Mouse (Mus musculus): ENCODE results near the gene Vac14. TPM values are rescaled to one million over a fixed set of nuclear protein-coding genes. Genes with fewer than 3 reads are reported as not detected.

Vac14 gene
- polyA plus RNA-seq, 1 experiment from 2014 or later, result 19.6 TPM

DNA sequence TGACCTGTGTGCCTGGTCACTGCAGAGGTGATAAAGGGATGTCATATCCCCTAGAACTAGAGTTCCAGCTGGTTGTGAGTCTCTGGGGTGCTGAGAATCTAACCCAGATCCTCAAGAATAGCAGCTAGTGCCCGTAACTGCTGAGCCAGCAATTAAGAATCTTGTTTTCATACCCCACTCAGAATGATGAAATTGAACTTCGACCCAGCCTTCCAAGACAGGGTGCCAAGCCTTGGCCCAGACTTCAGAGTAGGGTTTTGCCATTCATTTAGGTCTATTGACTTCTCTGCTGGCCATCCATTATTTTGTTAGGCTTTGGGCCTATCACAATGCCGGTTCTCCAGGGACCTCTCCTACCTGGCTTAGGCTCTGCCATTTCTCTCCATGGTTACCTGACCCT lies 15.4 kb downstream of the Vac14 start:
- Histone ChIP-seq H3K4me3 (ENCODE audit: control insufficient read depth in 1 of 2, insufficient read depth in 1 of 2, low read depth in 1 of 2, low read length in 2 of 2) (no peak overlapping the region), H3K4me2 (ENCODE audit: low read length) (no peak overlapping the region), H3K27ac (replicated peaks in 1 of 2; ENCODE audit: control insufficient read depth in 1 of 2, insufficient read depth in 1 of 2, low read depth in 2 of 2, low read length in 2 of 2) (no peak overlapping the region), H3K9me3 (ENCODE audit: control insufficient read depth, low read length) (no peaks in the 10 kb centered on the region), H3K9ac (ENCODE audit: low read length) (no peak overlapping the region), H3K27me3 (ENCODE audit: control insufficient read depth, insufficient read depth, low read length) (no peaks in the 10 kb centered on the region), H3K36me3 (ENCODE audit: control insufficient read depth, insufficient read depth, low read length) (peaks cover 68% of the 10 kb centered on the region), H3K4me1 (ENCODE audit: control insufficient read depth in 2 of 2, insufficient read depth in 2 of 2, low read length in 2 of 2) (peaks cover 0 to 6% of the 10 kb centered on the region in 2 experiments; a peak in 2 of 4 replicates)
- 91% methylated on average over 3 of the region's 3 CpGs for WGBS
- ATAC-seq (ENCODE audit: insufficient number of reproducible peaks, insufficient read depth, low FRiP score, low read depth), result no peak

DNA sequence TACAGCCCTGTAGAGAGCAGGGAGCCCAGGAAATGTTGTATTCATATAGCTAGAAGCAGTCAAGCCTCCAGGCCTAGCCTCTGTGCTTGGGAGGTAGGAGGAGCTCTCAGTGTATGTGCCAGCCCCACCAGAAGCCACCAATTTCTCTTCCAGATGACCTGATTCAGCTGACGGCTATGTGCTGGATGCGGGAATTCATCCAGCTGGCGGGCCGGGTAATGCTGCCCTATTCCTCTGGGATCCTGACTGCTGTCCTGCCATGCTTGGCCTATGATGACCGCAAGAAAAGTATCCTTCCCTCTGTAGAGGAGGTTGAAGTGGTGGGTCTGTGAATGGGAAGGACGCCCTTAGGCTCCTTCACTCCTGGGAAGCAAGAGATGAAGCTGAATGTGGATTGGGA lies 17.8 kb downstream of the Vac14 start:
- Histone ChIP-seq H3K9me3 (ENCODE audit: control insufficient read depth, low read length) (no peaks in the 10 kb centered on the region), H3K4me1 (ENCODE audit: control insufficient read depth in 2 of 2, insufficient read depth in 2 of 2, low read length in 2 of 2) (no peaks in the 10 kb centered on the region), H3K4me3 (ENCODE audit: control insufficient read depth in 1 of 2, insufficient read depth in 1 of 2, low read depth in 1 of 2, low read length in 2 of 2) (no peak overlapping the region), H3K4me2 (ENCODE audit: low read length) (no peak overlapping the region), H3K36me3 (ENCODE audit: control insufficient read depth, insufficient read depth, low read length) (peaks cover 71% of the 10 kb centered on the region), H3K27ac (replicated peaks in 1 of 2; ENCODE audit: control insufficient read depth in 1 of 2, insufficient read depth in 1 of 2, low read depth in 2 of 2, low read length in 2 of 2) (no peak overlapping the region), H3K27me3 (ENCODE audit: control insufficient read depth, insufficient read depth, low read length) (no peaks in the 10 kb centered on the region), H3K9ac (ENCODE audit: low read length) (no peak overlapping the region)
- ATAC-seq (ENCODE audit: insufficient number of reproducible peaks, insufficient read depth, low FRiP score, low read depth), result no peak
- 91% methylated on average over 6 of the region's 6 CpGs for WGBS

DNA sequence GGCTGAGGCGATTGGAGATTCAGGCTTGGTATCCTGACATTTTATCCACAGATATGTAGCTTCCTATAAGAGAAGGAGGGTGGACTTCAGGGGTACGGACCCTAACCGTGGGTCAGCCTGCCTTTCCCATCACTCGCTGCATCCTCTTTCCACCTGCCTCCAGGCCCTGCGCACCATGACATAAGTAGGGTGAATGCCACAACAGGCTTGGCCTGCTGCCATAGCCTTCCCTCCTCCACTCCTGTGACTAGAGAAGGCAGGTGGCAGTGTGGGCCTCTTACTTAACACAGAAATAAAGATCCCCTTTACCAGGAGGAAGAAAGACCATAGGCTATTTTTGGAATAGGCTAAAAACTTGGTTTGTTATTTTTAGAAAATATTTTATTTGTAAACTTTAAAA lies 23.9 kb downstream of the Vac14 start:
- Histone ChIP-seq H3K9ac (ENCODE audit: low read length) (no peak overlapping the region), H3K4me2 (ENCODE audit: low read length) (no peak overlapping the region), H3K36me3 (ENCODE audit: control insufficient read depth, insufficient read depth, low read length) (peaks cover 22% of the 10 kb centered on the region), H3K9me3 (ENCODE audit: control insufficient read depth, low read length) (no peaks in the 10 kb centered on the region), H3K4me1 (ENCODE audit: control insufficient read depth in 2 of 2, insufficient read depth in 2 of 2, low read length in 2 of 2) (peaks cover 0 to 12% of the 10 kb centered on the region in 2 experiments; a peak in 3 of 4 replicates), H3K4me3 (ENCODE audit: control insufficient read depth in 1 of 2, insufficient read depth in 1 of 2, low read depth in 1 of 2, low read length in 2 of 2) (no peak overlapping the region), H3K27ac (replicated peaks in 1 of 2; ENCODE audit: control insufficient read depth in 1 of 2, insufficient read depth in 1 of 2, low read depth in 2 of 2, low read length in 2 of 2) (no peak overlapping the region), H3K27me3 (ENCODE audit: control insufficient read depth, insufficient read depth, low read length) (no peaks in the 10 kb centered on the region)
- 66% methylated on average over 5 of the region's 5 CpGs for WGBS
- no peak for ATAC-seq (ENCODE audit: insufficient number of reproducible peaks, insufficient read depth, low FRiP score, low read depth)

DNA sequence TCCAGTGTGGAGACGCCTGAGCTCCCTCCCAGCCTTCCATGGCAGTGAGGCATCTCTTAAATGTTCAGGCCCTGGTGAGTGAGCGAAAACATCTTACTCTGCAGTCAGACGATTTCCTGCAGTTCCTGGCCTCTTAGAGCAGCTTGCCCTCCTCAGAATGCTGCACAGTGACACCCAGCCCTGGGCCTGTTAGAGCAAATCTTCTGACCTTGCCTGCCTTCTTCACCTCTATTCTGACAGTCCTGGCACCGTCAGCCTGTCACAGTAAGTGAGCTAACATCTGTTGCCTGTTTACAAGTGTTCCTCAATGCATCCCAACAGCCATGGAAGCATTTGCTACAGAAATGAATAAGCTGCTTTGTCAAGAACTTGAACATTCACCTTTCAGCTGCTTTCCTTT lies 24.8 kb downstream of the Vac14 start:
- Histone ChIP-seq H3K36me3 (ENCODE audit: control insufficient read depth, insufficient read depth, low read length) (peaks cover 15% of the 10 kb centered on the region; the same call in 1 of the 2 replicates), H3K4me1 (ENCODE audit: control insufficient read depth in 2 of 2, insufficient read depth in 2 of 2, low read length in 2 of 2) (peaks cover 0 to 12% of the 10 kb centered on the region in 2 experiments; a peak in 3 of 4 replicates), H3K4me2 (ENCODE audit: low read length) (no peak overlapping the region), H3K9ac (ENCODE audit: low read length) (no peak overlapping the region), H3K4me3 (ENCODE audit: control insufficient read depth in 1 of 2, insufficient read depth in 1 of 2, low read depth in 1 of 2, low read length in 2 of 2) (no peak overlapping the region), H3K9me3 (ENCODE audit: control insufficient read depth, low read length) (no peaks in the 10 kb centered on the region), H3K27ac (replicated peaks in 1 of 2; ENCODE audit: control insufficient read depth in 1 of 2, insufficient read depth in 1 of 2, low read depth in 2 of 2, low read length in 2 of 2) (no peak overlapping the region), H3K27me3 (ENCODE audit: control insufficient read depth, insufficient read depth, low read length) (no peaks in the 10 kb centered on the region)
- 56% methylated on average over 4 of the region's 4 CpGs for WGBS
- no peak for ATAC-seq (ENCODE audit: insufficient number of reproducible peaks, insufficient read depth, low FRiP score, low read depth)

DNA sequence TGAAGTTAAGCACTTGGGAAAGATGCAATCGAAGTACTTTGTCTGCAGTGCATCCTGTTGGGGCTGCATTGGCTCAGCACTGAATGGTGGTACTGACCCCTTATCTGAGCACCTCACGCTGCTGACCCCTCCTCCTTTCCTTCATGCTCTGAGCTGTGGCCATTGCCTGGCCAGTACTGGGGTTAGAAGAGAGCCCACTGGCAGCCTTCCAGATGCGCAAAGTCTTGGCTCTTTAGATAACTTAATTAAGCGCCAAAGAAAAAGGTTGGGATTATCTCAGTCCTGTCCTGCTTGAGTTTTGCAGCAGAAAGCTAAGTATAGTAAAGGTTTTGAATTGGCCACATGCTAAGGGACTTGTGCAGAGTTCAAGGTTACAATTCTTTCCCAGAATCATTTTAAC lies 26.0 kb downstream of the Vac14 start:
- WGBS, result 36% methylated on average over 4 of the region's 4 CpGs
- H3K9ac ChIP-seq (ENCODE audit: low read length), result no peak overlapping the region
- H3K9me3 ChIP-seq (ENCODE audit: control insufficient read depth, low read length), result no peaks in the 10 kb centered on the region
- H3K27me3 ChIP-seq (ENCODE audit: control insufficient read depth, insufficient read depth, low read length), result no peaks in the 10 kb centered on the region
- peaks cover 13% of the 10 kb centered on the region for H3K36me3 ChIP-seq (ENCODE audit: control insufficient read depth, insufficient read depth, low read length)
- no peak overlapping the region for H3K27ac ChIP-seq (replicated peaks in 1 of 2; ENCODE audit: control insufficient read depth in 1 of 2, insufficient read depth in 1 of 2, low read depth in 2 of 2, low read length in 2 of 2)
- H3K4me2 ChIP-seq (ENCODE audit: low read length), result no peak overlapping the region
- no peak for ATAC-seq (ENCODE audit: insufficient number of reproducible peaks, insufficient read depth, low FRiP score, low read depth)
- H3K4me1 ChIP-seq (ENCODE audit: control insufficient read depth in 2 of 2, insufficient read depth in 2 of 2, low read length in 2 of 2), result peaks cover 0 to 12% of the 10 kb centered on the region in 2 experiments; a peak in 3 of 4 replicates
- H3K4me3 ChIP-seq (ENCODE audit: control insufficient read depth in 1 of 2, insufficient read depth in 1 of 2, low read depth in 1 of 2, low read length in 2 of 2), result no peak overlapping the region

DNA sequence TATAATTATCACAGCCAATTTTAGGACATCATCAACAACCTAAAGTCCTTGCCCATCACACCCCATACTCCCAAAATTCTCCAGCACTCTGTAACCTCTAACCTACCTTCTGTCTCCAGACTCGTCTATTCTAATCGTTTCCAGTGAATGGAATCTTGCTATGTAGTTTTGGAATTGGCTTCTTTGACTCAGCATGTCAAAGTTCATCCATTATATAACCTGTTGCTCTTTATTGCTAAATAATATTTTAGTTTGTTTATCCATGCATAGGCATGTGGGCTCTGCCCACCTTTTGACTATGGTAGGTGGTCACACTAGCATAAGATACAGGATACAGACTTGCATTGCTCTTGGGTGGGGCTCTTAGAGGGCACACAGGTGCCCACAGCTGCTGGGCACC lies 26.5 kb downstream of the Vac14 start:
- H3K9ac ChIP-seq (ENCODE audit: low read length), result no peak overlapping the region
- H3K27me3 ChIP-seq (ENCODE audit: control insufficient read depth, insufficient read depth, low read length), result no peaks in the 10 kb centered on the region
- H3K4me3 ChIP-seq (ENCODE audit: control insufficient read depth in 1 of 2, insufficient read depth in 1 of 2, low read depth in 1 of 2, low read length in 2 of 2), result no peak overlapping the region
- no peak overlapping the region for H3K4me2 ChIP-seq (ENCODE audit: low read length)
- peaks cover 0 to 12% of the 10 kb centered on the region in 2 experiments; a peak in 3 of 4 replicates for H3K4me1 ChIP-seq (ENCODE audit: control insufficient read depth in 2 of 2, insufficient read depth in 2 of 2, low read length in 2 of 2)
- H3K9me3 ChIP-seq (ENCODE audit: control insufficient read depth, low read length), result no peaks in the 10 kb centered on the region
- H3K27ac ChIP-seq (replicated peaks in 1 of 2; ENCODE audit: control insufficient read depth in 1 of 2, insufficient read depth in 1 of 2, low read depth in 2 of 2, low read length in 2 of 2), result no peak overlapping the region
- ATAC-seq (ENCODE audit: insufficient number of reproducible peaks, insufficient read depth, low FRiP score, low read depth), result no peak
- peaks cover 18% of the 10 kb centered on the region for H3K36me3 ChIP-seq (ENCODE audit: control insufficient read depth, insufficient read depth, low read length)
- 71% methylated on average over 2 of the region's 2 CpGs for WGBS

DNA sequence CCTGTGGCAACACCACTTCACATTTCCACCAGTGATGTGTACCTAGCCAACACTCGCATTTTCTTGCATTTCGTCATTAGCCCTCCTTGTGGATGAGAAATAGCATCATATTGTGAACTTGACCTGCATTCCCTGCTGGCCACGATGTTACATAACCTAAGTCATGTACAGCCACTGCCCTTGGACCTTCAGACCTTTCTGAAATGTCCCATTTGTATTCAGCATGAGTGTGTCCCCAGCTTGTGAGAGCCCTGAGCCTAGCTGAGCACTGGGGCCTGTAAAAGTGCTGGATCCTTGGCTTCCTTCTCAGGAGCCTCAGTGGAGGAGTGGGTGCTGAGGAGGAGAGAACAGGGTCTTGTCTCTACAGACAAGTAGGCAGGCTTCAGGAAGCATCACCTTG lies 27.0 kb downstream of the Vac14 start:
- ATAC-seq (ENCODE audit: insufficient number of reproducible peaks, insufficient read depth, low FRiP score, low read depth), result no peak

DNA sequence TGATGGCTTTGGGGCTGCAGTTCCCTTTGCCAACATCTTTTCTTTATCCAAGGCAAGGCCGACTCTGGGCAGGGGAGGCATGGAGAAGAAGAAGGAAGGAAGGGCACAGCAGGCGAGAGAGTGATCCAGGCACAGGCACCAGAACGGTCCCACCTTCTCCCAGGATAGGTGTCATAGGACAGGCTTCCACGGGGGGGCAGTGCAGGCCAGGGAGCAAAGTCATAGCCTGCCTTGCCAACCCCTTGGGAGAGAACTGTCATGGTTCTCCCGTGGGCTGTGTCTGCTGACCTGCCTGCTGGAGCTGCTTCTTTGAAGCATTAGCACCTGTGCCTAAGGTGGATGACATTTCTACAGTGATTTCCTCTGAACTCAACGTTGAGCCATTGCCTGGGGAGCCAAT lies 27.7 kb downstream of the Vac14 start:
- no peak overlapping the region for H3K4me3 ChIP-seq (ENCODE audit: control insufficient read depth in 1 of 2, insufficient read depth in 1 of 2, low read depth in 1 of 2, low read length in 2 of 2)
- H3K27me3 ChIP-seq (ENCODE audit: control insufficient read depth, insufficient read depth, low read length), result no peaks in the 10 kb centered on the region
- WGBS, result 29% methylated on average over 6 of the region's 6 CpGs
- H3K27ac ChIP-seq (replicated peaks in 1 of 2; ENCODE audit: control insufficient read depth in 1 of 2, insufficient read depth in 1 of 2, low read depth in 2 of 2, low read length in 2 of 2), result no peak overlapping the region
- H3K4me1 ChIP-seq (ENCODE audit: control insufficient read depth in 2 of 2, insufficient read depth in 2 of 2, low read length in 2 of 2), result peaks cover 4 to 19% of the 10 kb centered on the region in 2 experiments
- no peak overlapping the region for H3K9ac ChIP-seq (ENCODE audit: low read length)
- no peaks in the 10 kb centered on the region for H3K9me3 ChIP-seq (ENCODE audit: control insufficient read depth, low read length)
- peaks cover 22% of the 10 kb centered on the region for H3K36me3 ChIP-seq (ENCODE audit: control insufficient read depth, insufficient read depth, low read length)
- no peak for ATAC-seq (ENCODE audit: insufficient number of reproducible peaks, insufficient read depth, low FRiP score, low read depth)
- H3K4me2 ChIP-seq (ENCODE audit: low read length), result no peak overlapping the region

More for the DNA sequence above, 27.0 kb downstream of the Vac14 start:
- Histone ChIP-seq H3K4me1 (ENCODE audit: control insufficient read depth in 2 of 2, insufficient read depth in 2 of 2, low read length in 2 of 2) (peaks cover 0 to 12% of the 10 kb centered on the region in 2 experiments; a peak in 3 of 4 replicates), H3K9ac (ENCODE audit: low read length) (no peak overlapping the region), H3K4me2 (ENCODE audit: low read length) (no peak overlapping the region), H3K9me3 (ENCODE audit: control insufficient read depth, low read length) (no peaks in the 10 kb centered on the region), H3K36me3 (ENCODE audit: control insufficient read depth, insufficient read depth, low read length) (peaks cover 22% of the 10 kb centered on the region), H3K27ac (replicated peaks in 1 of 2; ENCODE audit: control insufficient read depth in 1 of 2, insufficient read depth in 1 of 2, low read depth in 2 of 2, low read length in 2 of 2) (no peak overlapping the region), H3K4me3 (ENCODE audit: control insufficient read depth in 1 of 2, insufficient read depth in 1 of 2, low read depth in 1 of 2, low read length in 2 of 2) (no peak overlapping the region), H3K27me3 (ENCODE audit: control insufficient read depth, insufficient read depth, low read length) (no peaks in the 10 kb centered on the region)
- WGBS, result 89% methylated on average over 3 of the region's 3 CpGs
